Mouse (Mus musculus) left cerebral cortex, postnatal 14 days (tissue): ENCODE results near the gene Gm49339. TPM values are rescaled to one million over a fixed set of nuclear protein-coding genes. Genes with fewer than 3 reads are reported as not detected.
"Not testable (repeated sequence)": the region's sequence is repeated elsewhere in the genome, so short reads cannot be mapped to it uniquely, and the experiment has no call there.

ENCODE experiments used
- DNase-seq, 2 experiments: peaks; one replicate each; pipeline ENCODE4 v3.0.0; 2021 to 2022; ENCODE audit warnings: low spot score in 2 of 2, mixed read lengths in 1 of 2
- intact Hi-C: fragments of 180-260 bp; cut with DNase I; formaldehyde crosslinking; loops from one replicate; pipeline ENCODE4 v1.15.1; 2025
- long read RNA-seq, 2 experiments: library from polyadenylated mRNA; stranded (forward); transcript quantifications; one replicate each; pipeline ENCODE4 v2.0.0; 2021
- total RNA-seq, 2 experiments: library from RNA; stranded (reverse); gene quantifications; 2 replicates each; pipeline ENCODE4 v1.2.3; 2021

Gm49339 gene
- total RNA-seq: not detected
- long read RNA-seq, experiment 1: 0 reads
- long read RNA-seq, experiment 2: 0 reads

- intact Hi-C loops, DNase-seq: not testable (repeated sequence)
Observed at GRCm38 (mm10) chr10:51480397-51480796, at the start of gene Gm49339, which contains the start of gene Lilr4b. TSS of gene Gm49339 (plus strand) at chr10:51480612. TSS of gene Lilr4b (plus strand) at chr10:51480632.

- no peak for DNase-seq
- intact Hi-C loops: no loop called here
Observed at GRCm38 (mm10) chr10:51432940-51433339, 47.5 kb upstream of the Gm49339 start.

- DNase-seq: no peak
- intact Hi-C loops: no loop called here
Observed at GRCm38 (mm10) chr10:51435684-51436083, 44.7 kb upstream of the Gm49339 start.

- intact Hi-C loops: no loop called here
- DNase-seq: no peak
Observed at GRCm38 (mm10) chr10:51451610-51452009, 28.8 kb upstream of the Gm49339 start.

GRCm38 (mm10) chr10:51453616-51454298, 26.7 kb upstream of the Gm49339 start:
- peak in 1 of 2 experiments; percentile 13 for DNase-seq
- intact Hi-C loops: no loop called here

- intact Hi-C loops: no loop called here
Observed at GRCm38 (mm10) chr10:51454365-51454764, 26.0 kb upstream of the Gm49339 start.

GRCm38 (mm10) chr10:51455762-51456161, 24.6 kb upstream of the Gm49339 start:
- DNase-seq: no peak
- intact Hi-C loops: no loop called here

More at GRCm38 (mm10) chr10:51454365-51454764, 26.0 kb upstream of the Gm49339 start:
- DNase-seq: no peak

GRCm38 (mm10) chr10:51456369-51456768, 24.0 kb upstream of the Gm49339 start:
- no peak for DNase-seq
- intact Hi-C loops: no loop called here

GRCm38 (mm10) chr10:51463800-51464199, 16.6 kb upstream of the Gm49339 start:
- DNase-seq, intact Hi-C loops: not testable (repeated sequence)

GRCm38 (mm10) chr10:51490691-51491090, 10.3 kb downstream of the Gm49339 start, which contains the start of gene Lilrb4a:
TSS of gene Lilrb4a (plus strand) at chr10:51490956.
- DNase-seq: not testable (repeated sequence)

GRCm38 (mm10) chr10:51520021-51520420, 39.6 kb downstream of the Gm49339 start:
- intact Hi-C loops: no loop called here
- DNase-seq: no peak

More at GRCm38 (mm10) chr10:51490691-51491090, 10.3 kb downstream of the Gm49339 start, which contains the start of gene Lilrb4a:
- intact Hi-C loops: not testable (repeated sequence)

- DNase-seq: no peak
- intact Hi-C loops: no loop called here
Observed at GRCm38 (mm10) chr10:51521453-51521852, 41.0 kb downstream of the Gm49339 start.

- intact Hi-C loops: no loop called here
- DNase-seq: no peak
Observed at GRCm38 (mm10) chr10:51526090-51526489, 45.7 kb downstream of the Gm49339 start.

GRCm38 (mm10) chr10:51526633-51527032, 46.2 kb downstream of the Gm49339 start:
- no peak for DNase-seq
- intact Hi-C loops: no loop called here

- intact Hi-C loops: no loop called here
- DNase-seq: no peak
Observed at GRCm38 (mm10) chr10:51528840-51529434, 48.5 kb downstream of the Gm49339 start.

- no peak for DNase-seq
- intact Hi-C loops: no loop called here
Observed at GRCm38 (mm10) chr10:51529497-51529896, 49.1 kb downstream of the Gm49339 start.

GRCm38 (mm10) chr10:51530813-51531212, 50.4 kb downstream of the Gm49339 start:
- intact Hi-C loops: no loop called here
- no peak for DNase-seq
